Mouse (Mus musculus) frontal cortex, postnatal 25 days (tissue): ENCODE measurements around the gene Cd5l.
A peak's percentile ranks its signal among the peaks of the same experiment; 100 is the strongest.

Experiments
- DNase-seq, 2 experiments: peaks; one replicate each; pipeline ENCODE4 v3.0.0; 2022; ENCODE audit warnings: low spot score in 2 of 2

The Cd5l gene

GRCm38 (mm10) chr3:87408171-87408570 is 50.5 kb downstream of the Cd5l start:
- no peak for DNase-seq

GRCm38 (mm10) chr3:87409196-87409935 is 51.7 kb downstream of the Cd5l start:
- DNase-seq: no peak

- DNase-seq: no peak
These were observed 52.9 kb downstream of the Cd5l start for GRCm38 (mm10) chr3:87410605-87411004.

GRCm38 (mm10) chr3:87411150-87411549 is 53.5 kb downstream of the Cd5l start:
- peak; percentile 4 to 10 for DNase-seq

GRCm38 (mm10) chr3:87420645-87421044 is 63.0 kb downstream of the Cd5l start:
- no peak for DNase-seq
